Mouse (Mus musculus) hindbrain, postnatal 0 days (tissue): Measurements from ENCODE around the gene Gstt3. TPM values are rescaled to one million over a fixed set of nuclear protein-coding genes. Genes with fewer than 3 reads are reported as not detected.
"Not testable (repeated sequence)": the region's sequence is repeated elsewhere in the genome, so short reads cannot be mapped to it uniquely, and the experiment has no call there.

Experiments used
- ATAC-seq: fragments of 200-750 bp; cut with Nextera tagmentation; 2 replicates; pipeline ENCODE4 v1.8.0; 2017; ENCODE audit warnings: mild to moderate bottlenecking, moderate TSS enrichment, moderate library complexity
- DNase-seq: peaks from one replicate; pipeline ENCODE4 v3.0.0-alpha.2; 2015; ENCODE audit warnings: low spot score
- H3K27ac ChIP-seq: fragments of 300-500 bp; sonication (generic); 2 replicates; pipeline ENCODE4 v1.5.1; 2014; ENCODE audit warnings: mild to moderate bottlenecking
- H3K27me3 ChIP-seq: fragments of 300-500 bp; sonication (generic); 2 replicates; pipeline ENCODE4 v1.6.1; 2014; ENCODE audit warnings: low read length, mixed read lengths; ENCODE audit not compliant: insufficient read depth
- H3K36me3 ChIP-seq: fragments of 300-500 bp; sonication (generic); 2 replicates; pipeline ENCODE4 v1.6.1; 2014; ENCODE audit warnings: low read length, mixed read lengths; ENCODE audit not compliant: insufficient read depth
- H3K4me1 ChIP-seq: fragments of 300-500 bp; sonication (generic); 2 replicates; pipeline ENCODE4 v1.6.1; 2014; ENCODE audit warnings: antibody characterized with exemption, low read length, mixed read lengths; ENCODE audit not compliant: insufficient read depth
- H3K4me2 ChIP-seq: fragments of 300-500 bp; sonication (generic); 2 replicates; pipeline ENCODE4 v1.6.1; 2014; ENCODE audit warnings: low read depth, mild to moderate bottlenecking, low read length, moderate library complexity, mixed read lengths
- H3K4me3 ChIP-seq: fragments of 300-500 bp; sonication (generic); 2 replicates; pipeline ENCODE4 v1.5.1; 2014; ENCODE audit warnings: low read length
- H3K9ac ChIP-seq: fragments of 300-500 bp; sonication (generic); replicated peaks from 2 replicates; pipeline ENCODE4 v1.6.1; 2014; ENCODE audit warnings: mild to moderate bottlenecking, low read length, moderate library complexity, mixed read lengths
- H3K9me3 ChIP-seq: fragments of 300-500 bp; sonication (generic); 2 replicates; pipeline ENCODE4 v1.6.1; 2016; ENCODE audit warnings: low read length, mixed read lengths
- CTCF ChIP-seq: IDR thresholded peaks from 2 replicates; pipeline ENCODE4 v1.5.1; 2016; ENCODE audit warnings: antibody characterized with exemption, control low read depth, low read depth
- WGBS: fragments of 180-500 bp; shearing (Covaris S2); extraction: QIAGEN DNeasy Blood & Tissue Kit; methylation state at CpG from one replicate; pipeline ENCODE4 v1.1.7; 2014; 5-methylcytosine and 5-hydroxymethylcytosine counted together
- polyA plus RNA-seq: library from polyadenylated mRNA; unstranded; fragments of >200 nt; fragmentation: Nextera tagmentation; extraction: Ambion mirVana; gene quantifications from 2 replicates; pipeline ENCODE4 v1.2.1, GENCODE M21; 2015
- total RNA-seq: library from RNA; depleted of rRNA; stranded (reverse); fragments of >200 nt; gene quantifications from 2 replicates; pipeline ENCODE4 v1.2.3, GENCODE M21; 2014

The Gstt3 gene
- total and polyA plus RNA-seq, 2 experiments from 2014 or later = 1.8 to 4.2 TPM

- no peak overlapping the region for H3K27ac ChIP-seq
- peaks cover 8% of the 10 kb centered on the region; the same call in 1 of the 2 replicates for H3K4me1 ChIP-seq
- no peaks in the 10 kb centered on the region for H3K9me3 ChIP-seq
- H3K4me2 ChIP-seq = no peak overlapping the region
- no peak overlapping the region for H3K9ac ChIP-seq
- H3K27me3 ChIP-seq = peaks cover 18% of the 10 kb centered on the region; the same call in 1 of the 2 replicates
- TF ChIP-seq CTCF = no peak
- DNase-seq (no peak), ATAC-seq (no peak)
- no peaks in the 10 kb centered on the region for H3K36me3 ChIP-seq
- H3K4me3 ChIP-seq = no peak overlapping the region
- WGBS = 41% methylated on average over 15 of the region's 15 CpGs
Measured at GRCm38 (mm10) chr10:75779206-75780174, 1.7 kb downstream of the Gstt3 start.

GRCm38 (mm10) chr10:75777885-75778284 lies 3.3 kb downstream of the Gstt3 start:
- Histone ChIP-seq H3K27me3 (peaks cover 18% of the 10 kb centered on the region; the same call in 1 of the 2 replicates), H3K36me3 (no peaks in the 10 kb centered on the region), H3K4me2 (no peak overlapping the region), H3K27ac (no peak overlapping the region), H3K9me3 (no peaks in the 10 kb centered on the region), H3K4me1 (peaks cover 9% of the 10 kb centered on the region; the same call in 1 of the 2 replicates), H3K9ac (no peak overlapping the region), H3K4me3 (no peak overlapping the region)
- 79% methylated on average over 2 of the region's 2 CpGs for WGBS
- TF ChIP-seq CTCF = no peak
- DNase-seq (no peak), ATAC-seq (no peak)

GRCm38 (mm10) chr10:75776562-75776961 lies 4.7 kb downstream of the Gstt3 start:
- no peak for TF ChIP-seq CTCF
- Histone ChIP-seq H3K4me3 (no peak overlapping the region), H3K27me3 (peaks cover 12% of the 10 kb centered on the region; the same call in 1 of the 2 replicates), H3K36me3 (no peaks in the 10 kb centered on the region), H3K9ac (no peak overlapping the region), H3K4me2 (no peak overlapping the region), H3K27ac (no peak overlapping the region), H3K9me3 (no peaks in the 10 kb centered on the region), H3K4me1 (peaks cover 15% of the 10 kb centered on the region)
- DNase-seq = no peak
- WGBS = 89% methylated on average over 6 of the region's 6 CpGs
- ATAC-seq = no peak

GRCm38 (mm10) chr10:75774587-75774986 lies 6.6 kb downstream of the Gstt3 start:
- Histone ChIP-seq H3K4me3 (no peak overlapping the region), H3K9ac (no peak overlapping the region), H3K4me1 (peaks cover 7% of the 10 kb centered on the region), H3K27ac (no peak overlapping the region), H3K27me3 (peaks cover 2% of the 10 kb centered on the region; the same call in 1 of the 2 replicates), H3K4me2 (no peak overlapping the region), H3K9me3 (no peaks in the 10 kb centered on the region), H3K36me3 (no peaks in the 10 kb centered on the region)
- WGBS = 95% methylated on average over 9 of the region's 9 CpGs
- no peak for DNase-seq
- TF ChIP-seq CTCF = no peak
- ATAC-seq = no peak

- WGBS = 90% methylated on average over 5 of the region's 5 CpGs
- H3K4me2 ChIP-seq = no peak overlapping the region
- H3K27ac ChIP-seq = no peak overlapping the region
- no peaks in the 10 kb centered on the region; the same call in 1 of the 2 replicates for H3K27me3 ChIP-seq
- no peak for ATAC-seq
- no peak overlapping the region for H3K9ac ChIP-seq
- H3K36me3 ChIP-seq = no peaks in the 10 kb centered on the region
- no peak for TF ChIP-seq CTCF
- no peak overlapping the region for H3K4me3 ChIP-seq
- no peak for DNase-seq
- peaks cover 7% of the 10 kb centered on the region for H3K4me1 ChIP-seq
- H3K9me3 ChIP-seq = no peaks in the 10 kb centered on the region
Measured at GRCm38 (mm10) chr10:75774102-75774501, 7.1 kb downstream of the Gstt3 start.

GRCm38 (mm10) chr10:75772795-75773664 lies 8.2 kb downstream of the Gstt3 start, which contains the start of gene Ddt:
TSS of gene Ddt (minus strand) at chr10:75773414.
- TF ChIP-seq CTCF = peak; percentile 49
- Histone ChIP-seq H3K4me2 (peak within 1 kb of the TSS; percentile 100), H3K9me3 (no peaks in the 10 kb centered on the region), H3K4me3 (peak within 1 kb of the TSS; percentile 63), H3K27ac (no peak within 1 kb of the TSS; the same call in 1 of the 2 replicates), H3K9ac (peak within 1 kb of the TSS; percentile 64), H3K27me3 (no peaks in the 10 kb centered on the region; the same call in 1 of the 2 replicates), H3K4me1 (peaks cover 7% of the 10 kb centered on the region), H3K36me3 (no peaks in the 10 kb centered on the region)
- 2% methylated on average over 44 of the region's 47 CpGs for WGBS
- peak; percentile 94 for DNase-seq
- peak; percentile 99 for ATAC-seq

GRCm38 (mm10) chr10:75767756-75768155 lies 13.5 kb downstream of the Gstt3 start:
- not testable (repeated sequence) for H3K27me3 ChIP-seq, H3K4me3 ChIP-seq, H3K4me2 ChIP-seq, H3K36me3 ChIP-seq, H3K4me1 ChIP-seq, ATAC-seq, H3K27ac ChIP-seq, H3K9me3 ChIP-seq, H3K9ac ChIP-seq, DNase-seq
- WGBS = 28% methylated on average over 5 of the region's 5 CpGs
